Mouse (Mus musculus): Measurements from ENCODE around the gene Disp1. TPM values are rescaled to one million over a fixed set of nuclear protein-coding genes. Genes with fewer than 3 reads are reported as not detected.

Gene Disp1
- polyA plus RNA-seq, 1 experiment from 2014 or later, result 7.5 TPM

GRCm38 (mm10) chr1:183179316-183179715 is 42.0 kb downstream of the Disp1 start:
- WGBS, result 85% methylated on average over 5 of the region's 5 CpGs
- no peak for ATAC-seq
- Histone ChIP-seq H3K9me3 (ENCODE audit: control insufficient read depth, low read length) (no peaks in the 10 kb centered on the region), H3K27me3 (replicated peaks; ENCODE audit: control insufficient read depth, insufficient read depth, low read length) (no peaks in the 10 kb centered on the region), H3K27ac (ENCODE audit: low read depth, low read length) (no peak overlapping the region), H3K4me2 (ENCODE audit: low read length) (no peak overlapping the region), H3K4me3 (ENCODE audit: low read length) (no peak overlapping the region), H3K36me3 (ENCODE audit: control insufficient read depth, insufficient read depth, low read length) (no peaks in the 10 kb centered on the region), H3K4me1 (ENCODE audit: control insufficient read depth, insufficient read depth, low read depth, low read length) (peaks cover 8% of the 10 kb centered on the region), H3K9ac (ENCODE audit: low read depth, low read length) (no peak overlapping the region)

- no peak overlapping the region for H3K4me3 ChIP-seq (ENCODE audit: low read length)
- H3K27ac ChIP-seq (ENCODE audit: low read depth, low read length), result no peak overlapping the region
- ATAC-seq, result no peak
- no peak overlapping the region for H3K9ac ChIP-seq (ENCODE audit: low read depth, low read length)
- no peaks in the 10 kb centered on the region for H3K27me3 ChIP-seq (replicated peaks; ENCODE audit: control insufficient read depth, insufficient read depth, low read length)
- H3K36me3 ChIP-seq (ENCODE audit: control insufficient read depth, insufficient read depth, low read length), result no peaks in the 10 kb centered on the region
- no peaks in the 10 kb centered on the region for H3K9me3 ChIP-seq (ENCODE audit: control insufficient read depth, low read length)
- WGBS, result 75% methylated on average over 8 of the region's 8 CpGs
- H3K4me1 ChIP-seq (ENCODE audit: control insufficient read depth, insufficient read depth, low read depth, low read length), result no peaks in the 10 kb centered on the region
- no peak overlapping the region for H3K4me2 ChIP-seq (ENCODE audit: low read length)
Observed at GRCm38 (mm10) chr1:183175236-183175635, 46.1 kb downstream of the Disp1 start.

- no peak overlapping the region for H3K4me2 ChIP-seq (ENCODE audit: low read length)
- no peak overlapping the region for H3K4me3 ChIP-seq (ENCODE audit: low read length)
- H3K9me3 ChIP-seq (ENCODE audit: control insufficient read depth, low read length), result no peaks in the 10 kb centered on the region
- H3K4me1 ChIP-seq (ENCODE audit: control insufficient read depth, insufficient read depth, low read depth, low read length), result no peaks in the 10 kb centered on the region; the same call in 1 of the 2 replicates
- H3K27me3 ChIP-seq (replicated peaks; ENCODE audit: control insufficient read depth, insufficient read depth, low read length), result no peaks in the 10 kb centered on the region
- ATAC-seq, result no peak
- WGBS, result 90% methylated on average over 5 of the region's 5 CpGs
- H3K36me3 ChIP-seq (ENCODE audit: control insufficient read depth, insufficient read depth, low read length), result no peaks in the 10 kb centered on the region
- H3K27ac ChIP-seq (ENCODE audit: low read depth, low read length), result no peak overlapping the region
- H3K9ac ChIP-seq (ENCODE audit: low read depth, low read length), result no peak overlapping the region
Observed at GRCm38 (mm10) chr1:183171095-183171494, 50.2 kb downstream of the Disp1 start.

GRCm38 (mm10) chr1:183168465-183168864 is 52.9 kb downstream of the Disp1 start:
- H3K4me3 ChIP-seq (ENCODE audit: low read length), result no peak overlapping the region
- no peak overlapping the region for H3K9ac ChIP-seq (ENCODE audit: low read depth, low read length)
- H3K36me3 ChIP-seq (ENCODE audit: control insufficient read depth, insufficient read depth, low read length), result no peaks in the 10 kb centered on the region
- H3K9me3 ChIP-seq (ENCODE audit: control insufficient read depth, low read length), result no peaks in the 10 kb centered on the region
- no peaks in the 10 kb centered on the region; the same call in 1 of the 2 replicates for H3K4me1 ChIP-seq (ENCODE audit: control insufficient read depth, insufficient read depth, low read depth, low read length)
- H3K27ac ChIP-seq (ENCODE audit: low read depth, low read length), result no peak overlapping the region
- WGBS, result 71% methylated on average over 6 of the region's 6 CpGs
- no peaks in the 10 kb centered on the region for H3K27me3 ChIP-seq (replicated peaks; ENCODE audit: control insufficient read depth, insufficient read depth, low read length)
- no peak overlapping the region for H3K4me2 ChIP-seq (ENCODE audit: low read length)
- ATAC-seq, result no peak

GRCm38 (mm10) chr1:183167776-183168175 is 53.5 kb downstream of the Disp1 start:
- Histone ChIP-seq H3K36me3 (ENCODE audit: control insufficient read depth, insufficient read depth, low read length) (no peaks in the 10 kb centered on the region), H3K4me1 (ENCODE audit: control insufficient read depth, insufficient read depth, low read depth, low read length) (no peaks in the 10 kb centered on the region; the same call in 1 of the 2 replicates), H3K27ac (ENCODE audit: low read depth, low read length) (no peak overlapping the region), H3K4me2 (ENCODE audit: low read length) (no peak overlapping the region), H3K27me3 (replicated peaks; ENCODE audit: control insufficient read depth, insufficient read depth, low read length) (no peaks in the 10 kb centered on the region), H3K9me3 (ENCODE audit: control insufficient read depth, low read length) (no peaks in the 10 kb centered on the region), H3K9ac (ENCODE audit: low read depth, low read length) (no peak overlapping the region), H3K4me3 (ENCODE audit: low read length) (no peak overlapping the region)
- WGBS, result 76% methylated on average over 12 of the region's 12 CpGs
- no peak for ATAC-seq

GRCm38 (mm10) chr1:183166700-183167099 is 54.6 kb downstream of the Disp1 start:
- Histone ChIP-seq H3K27ac (ENCODE audit: low read depth, low read length) (no peak overlapping the region), H3K4me1 (ENCODE audit: control insufficient read depth, insufficient read depth, low read depth, low read length) (no peaks in the 10 kb centered on the region; the same call in 1 of the 2 replicates), H3K27me3 (replicated peaks; ENCODE audit: control insufficient read depth, insufficient read depth, low read length) (no peaks in the 10 kb centered on the region), H3K4me3 (ENCODE audit: low read length) (no peak overlapping the region), H3K9ac (ENCODE audit: low read depth, low read length) (no peak overlapping the region), H3K9me3 (ENCODE audit: control insufficient read depth, low read length) (no peaks in the 10 kb centered on the region), H3K36me3 (ENCODE audit: control insufficient read depth, insufficient read depth, low read length) (no peaks in the 10 kb centered on the region), H3K4me2 (ENCODE audit: low read length) (no peak overlapping the region)
- ATAC-seq, result no peak
- WGBS, result 86% methylated on average over 5 of the region's 5 CpGs

- Histone ChIP-seq H3K4me1 (ENCODE audit: control insufficient read depth, insufficient read depth, low read depth, low read length) (no peaks in the 10 kb centered on the region; the same call in 1 of the 2 replicates), H3K27me3 (replicated peaks; ENCODE audit: control insufficient read depth, insufficient read depth, low read length) (no peaks in the 10 kb centered on the region), H3K9me3 (ENCODE audit: control insufficient read depth, low read length) (no peaks in the 10 kb centered on the region), H3K36me3 (ENCODE audit: control insufficient read depth, insufficient read depth, low read length) (no peaks in the 10 kb centered on the region), H3K9ac (ENCODE audit: low read depth, low read length) (no peak overlapping the region), H3K27ac (ENCODE audit: low read depth, low read length) (no peak overlapping the region), H3K4me2 (ENCODE audit: low read length) (no peak overlapping the region), H3K4me3 (ENCODE audit: low read length) (no peak overlapping the region)
- no peak for ATAC-seq
- 80% methylated on average over 8 of the region's 8 CpGs for WGBS
Observed at GRCm38 (mm10) chr1:183164648-183165071, 56.7 kb downstream of the Disp1 start.

GRCm38 (mm10) chr1:183164190-183164580 is 57.1 kb downstream of the Disp1 start:
- Histone ChIP-seq H3K4me2 (ENCODE audit: low read length) (no peak overlapping the region), H3K27me3 (replicated peaks; ENCODE audit: control insufficient read depth, insufficient read depth, low read length) (no peaks in the 10 kb centered on the region), H3K4me3 (ENCODE audit: low read length) (no peak overlapping the region), H3K9ac (ENCODE audit: low read depth, low read length) (no peak overlapping the region), H3K36me3 (ENCODE audit: control insufficient read depth, insufficient read depth, low read length) (no peaks in the 10 kb centered on the region), H3K9me3 (ENCODE audit: control insufficient read depth, low read length) (no peaks in the 10 kb centered on the region), H3K27ac (ENCODE audit: low read depth, low read length) (no peak overlapping the region), H3K4me1 (ENCODE audit: control insufficient read depth, insufficient read depth, low read depth, low read length) (no peaks in the 10 kb centered on the region; the same call in none of the 2 replicates)
- 92% methylated on average over 6 of the region's 6 CpGs for WGBS
- ATAC-seq, result no peak

GRCm38 (mm10) chr1:183163512-183164189 is 57.7 kb downstream of the Disp1 start:
- H3K4me3 ChIP-seq (ENCODE audit: low read length), result no peak overlapping the region
- H3K4me2 ChIP-seq (ENCODE audit: low read length), result no peak overlapping the region
- ATAC-seq, result no peak
- H3K9ac ChIP-seq (ENCODE audit: low read depth, low read length), result no peak overlapping the region
- no peaks in the 10 kb centered on the region for H3K27me3 ChIP-seq (replicated peaks; ENCODE audit: control insufficient read depth, insufficient read depth, low read length)
- 88% methylated on average over 5 of the region's 5 CpGs for WGBS
- no peaks in the 10 kb centered on the region for H3K36me3 ChIP-seq (ENCODE audit: control insufficient read depth, insufficient read depth, low read length)
- no peaks in the 10 kb centered on the region; the same call in none of the 2 replicates for H3K4me1 ChIP-seq (ENCODE audit: control insufficient read depth, insufficient read depth, low read depth, low read length)
- H3K27ac ChIP-seq (ENCODE audit: low read depth, low read length), result no peak overlapping the region
- H3K9me3 ChIP-seq (ENCODE audit: control insufficient read depth, low read length), result no peaks in the 10 kb centered on the region

Measured in hindbrain, embryonic 16.5 days (tissue).